ENCODE assay signal across 25 mouse cellular contexts in genomic region chr1:57511902-57512301, GRCm38 (mm10).
DNase-seq lines count a peak whose midpoint lies in the region; ATAC-seq and TF ChIP-seq lines count a peak whose summit lies in the region.
"Had no signal": no experiment of that assay in that cellular context is flagged by ENCODE, and none has a peak within 500 bp of the region (broad histone marks: within the 10 kb centered on the region; RNA-seq: fewer than 3 reads in every experiment).

No protein-coding gene starts in this region.

- H3K4me2 ChIP-seq in hindbrain, postnatal 0 days (ENCODE audit: low read depth, low read length): no peak overlapping the region
- no peak overlapping the region for H3K4me2 ChIP-seq in CH12.LX (ENCODE audit: insufficient read depth, low read depth, poor library complexity, severe bottlenecking)
- H3K4me2 ChIP-seq: embryonic facial prominence, embryonic 12.5 days; forebrain, embryonic 12.5 days; forebrain, embryonic 15.5 days; heart, embryonic 13.5 days; hindbrain, embryonic 13.5 days had no signal

- H3K4me1 ChIP-seq in hindbrain, postnatal 0 days (ENCODE audit: insufficient read depth, low read length): no peaks in the 10 kb centered on the region
- H3K4me1 ChIP-seq in hindbrain, embryonic 10.5 days (replicated peaks): no peaks in the 10 kb centered on the region
- no peaks in the 10 kb centered on the region for H3K4me1 ChIP-seq in liver, adult 2 months (ENCODE audit: control insufficient read depth, insufficient read depth, low read length)
- H3K4me1 ChIP-seq in CH12.LX (ENCODE audit: control insufficient read depth in 1 of 2, insufficient read depth in 2 of 2) (no peaks in the 10 kb centered on the region), ES-Bruce4 (ENCODE audit: control insufficient read depth, insufficient read depth, low read length) (no peaks in the 10 kb centered on the region)
- H3K4me1 ChIP-seq: embryonic facial prominence, embryonic 12.5 days; forebrain, embryonic 12.5 days; heart, embryonic 10.5 days; heart, embryonic 13.5 days; hindbrain, embryonic 13.5 days had no signal

- H3K27me3 ChIP-seq in hindbrain, postnatal 0 days (ENCODE audit: insufficient read depth, low read length): no peaks in the 10 kb centered on the region
- H3K27me3 ChIP-seq in hindbrain, embryonic 10.5 days (ENCODE audit: insufficient read depth, poor library complexity, severe bottlenecking): no peaks in the 10 kb centered on the region
- no peaks in the 10 kb centered on the region for H3K27me3 ChIP-seq in liver, adult 2 months (ENCODE audit: control insufficient read depth, insufficient read depth, low read length)
- no peaks in the 10 kb centered on the region for H3K27me3 ChIP-seq in CH12.LX (replicated peaks)
- H3K27me3 ChIP-seq in ES-Bruce4 (ENCODE audit: control insufficient read depth, insufficient read depth, low read length, poor library complexity, severe bottlenecking): no peaks in the 10 kb centered on the region
- H3K27me3 ChIP-seq: embryonic facial prominence, embryonic 12.5 days; forebrain, embryonic 12.5 days; forebrain, embryonic 15.5 days; heart, embryonic 13.5 days; hindbrain, embryonic 13.5 days had no signal

- no peak overlapping the region for H3K27ac ChIP-seq in hindbrain, postnatal 0 days
- H3K27ac ChIP-seq in hindbrain, embryonic 10.5 days: no peak overlapping the region
- H3K27ac ChIP-seq in liver, adult 2 months (replicated peaks; ENCODE audit: insufficient read depth, low read depth, low read length): no peak overlapping the region
- H3K27ac ChIP-seq in CH12.LX (ENCODE audit: insufficient read depth, low read depth) (no peak overlapping the region), ES-Bruce4 (ENCODE audit: insufficient read depth, low read length) (no peak overlapping the region)
- H3K27ac ChIP-seq: embryonic facial prominence, embryonic 12.5 days; forebrain, embryonic 12.5 days; heart, embryonic 10.5 days; heart, embryonic 13.5 days; hindbrain, embryonic 13.5 days had no signal

- 0 out of 2 replicates have a peak, but pooled peaks have one; percentile 9 for TF ChIP-seq CTCF in hindbrain, postnatal 0 days (IDR thresholded peaks at IDR 0.05; ENCODE audit: low read depth)
- TF ChIP-seq CTCF in liver, adult 2 months (IDR thresholded peaks at IDR 0.05; ENCODE audit: low read depth, low read length): peak; percentile 30
- peak in 1 of 2 experiments; percentile 55; a peak in 2 of 4 replicates for TF ChIP-seq CTCF in CH12.LX (conservative IDR thresholded peaks at IDR 0.05 in 1 of 2, IDR thresholded peaks at IDR 0.05 in 1 of 2; ENCODE audit: low read depth in 2 of 2, low read length in 2 of 2)
- peak; percentile 41 for TF ChIP-seq CTCF in ES-Bruce4 (IDR thresholded peaks at IDR 0.05; ENCODE audit: low read depth, low read length)

- 90% methylated on average over 2 of the region's 2 CpGs for WGBS in hindbrain, postnatal 0 days
- 96% methylated on average over 2 of the region's 2 CpGs for WGBS in hindbrain, embryonic 10.5 days
- 87% methylated on average over 2 of the region's 2 CpGs for WGBS in liver, adult 2 months

- H3K9ac ChIP-seq in hindbrain, postnatal 0 days (replicated peaks; ENCODE audit: low read length): no peak overlapping the region
- H3K9ac ChIP-seq in liver, adult 2 months (ENCODE audit: low read depth, low read length): no peak overlapping the region
- H3K9ac ChIP-seq in CH12.LX (ENCODE audit: insufficient read depth, low read depth) (no peak overlapping the region), ES-Bruce4 (ENCODE audit: low read depth, poor library complexity, severe bottlenecking) (no peak overlapping the region)
- H3K9ac ChIP-seq: embryonic facial prominence, embryonic 12.5 days; forebrain, embryonic 12.5 days; forebrain, embryonic 15.5 days; heart, embryonic 13.5 days; hindbrain, embryonic 13.5 days had no signal

- H3K9me3 ChIP-seq in hindbrain, postnatal 0 days (ENCODE audit: low read length): no peaks in the 10 kb centered on the region
- H3K9me3 ChIP-seq in hindbrain, embryonic 10.5 days: no peaks in the 10 kb centered on the region
- H3K9me3 ChIP-seq in CH12.LX (replicated peaks; ENCODE audit: low read length) (no peaks in the 10 kb centered on the region), ES-Bruce4 (replicated peaks; ENCODE audit: control insufficient read depth, insufficient read depth, low read length, poor library complexity, severe bottlenecking) (no peaks in the 10 kb centered on the region)
- H3K9me3 ChIP-seq: embryonic facial prominence, embryonic 12.5 days; forebrain, embryonic 12.5 days; forebrain, embryonic 15.5 days; G1E; heart, embryonic 10.5 days; heart, embryonic 13.5 days; hindbrain, embryonic 13.5 days had no signal

- H3K4me3 ChIP-seq in hindbrain, postnatal 0 days (ENCODE audit: low read length): no peak overlapping the region
- H3K4me3 ChIP-seq in hindbrain, embryonic 10.5 days: no peak overlapping the region
- H3K4me3 ChIP-seq in liver, adult 2 months (ENCODE audit: insufficient read depth, low read depth, low read length): no peak overlapping the region
- H3K4me3 ChIP-seq in CH12.LX (replicated peaks in 1 of 3; ENCODE audit: low read depth in 2 of 3, low read length in 2 of 3, poor library complexity in 1 of 3): no peak overlapping the region
- H3K4me3 ChIP-seq in ES-Bruce4 (ENCODE audit: low read depth, low read length): no peak overlapping the region
- H3K4me3 ChIP-seq: embryonic facial prominence, embryonic 12.5 days; erythroblast, embryonic 14.5 days; forebrain, embryonic 12.5 days; forebrain, embryonic 15.5 days; heart, embryonic 10.5 days; heart, embryonic 13.5 days; hindbrain, embryonic 13.5 days had no signal

- no peak for ATAC-seq in hindbrain, postnatal 0 days
- ATAC-seq: CD4-positive, CD25-positive, alpha-beta regulatory T cell, adult 4 months; hindbrain, embryonic 16.5 days; inflammation-experienced regulatory T-cells, adult 6 months had no signal

- TF ChIP-seq POLR2A in liver, adult 2 months (IDR thresholded peaks at IDR 0.05; ENCODE audit: extremely low read depth, insufficient read depth, low read length): no peak
- TF ChIP-seq POLR2A in CH12.LX (IDR thresholded peaks at IDR 0.05; ENCODE audit: low read depth, low read length): no peak
- no peak for TF ChIP-seq POLR2A in ES-Bruce4 (IDR thresholded peaks at IDR 0.05; ENCODE audit: insufficient read depth, low read length)

- no peaks in the 10 kb centered on the region for H3K79me2 ChIP-seq in liver, adult 2 months (ENCODE audit: control insufficient read depth, insufficient read depth, low read length)
- H3K79me2 ChIP-seq in CH12.LX (replicated peaks; ENCODE audit: control insufficient read depth, extremely low read depth, insufficient read depth, poor library complexity, severe bottlenecking): no peaks in the 10 kb centered on the region

- no peaks in the 10 kb centered on the region for H3K36me3 ChIP-seq in hindbrain, postnatal 0 days (ENCODE audit: insufficient read depth, low read length)
- H3K36me3 ChIP-seq in hindbrain, embryonic 10.5 days: no peaks in the 10 kb centered on the region
- no peaks in the 10 kb centered on the region for H3K36me3 ChIP-seq in liver, adult 2 months (ENCODE audit: control insufficient read depth, insufficient read depth, low read length)
- H3K36me3 ChIP-seq in CH12.LX (replicated peaks in 1 of 2; ENCODE audit: control insufficient read depth in 1 of 2, insufficient read depth in 1 of 2, low read length in 1 of 2) (no peaks in the 10 kb centered on the region), ES-Bruce4 (ENCODE audit: control insufficient read depth, insufficient read depth, low read length, poor library complexity, severe bottlenecking) (no peaks in the 10 kb centered on the region)
- H3K36me3 ChIP-seq: embryonic facial prominence, embryonic 12.5 days; forebrain, embryonic 12.5 days; forebrain, embryonic 15.5 days; G1E; heart, embryonic 10.5 days; heart, embryonic 13.5 days; hindbrain, embryonic 13.5 days had no signal

- dilution Hi-C loops in CH12.LX (cut with MboI; ENCODE audit: extremely low pct_ligation_motif_present, extremely low pct_unique_long_range_greater_than_20kb, low sequenced_read_pairs): no loop called here

- no peak for DNase-seq in hindbrain, postnatal 0 days (ENCODE audit: low spot score)
- DNase-seq in hindbrain, embryonic 10.5 days (ENCODE audit: low spot score): no peak
- no peak for DNase-seq in liver, adult 2 months (ENCODE audit: extremely low read depth, low read depth, low spot score)
- DNase-seq in liver (no peak), CH12.LX (ENCODE audit: extremely low read depth) (peak; percentile 6)
- no peak for DNase-seq in cerebellum, postnatal 14 days
- DNase-seq in thymus, postnatal 14 days: no peak
- DNase-seq: adrenal gland, adult 2 months; adrenal gland, postnatal 14 days; cerebellum, adult 11-12 months; cerebellum, adult 8-10 months; gastrocnemius, postnatal 25 days; heart, adult 18-20 months had no signal

- in situ Hi-C loops in CH12.LX (cut with MboI; ENCODE audit: low pct_ligation_motif_present, low pct_unique_long_range_greater_than_20kb, low sequenced_read_pairs): no loop called here

- peak; percentile 52 for TF ChIP-seq RAD21 in CH12.LX (IDR thresholded peaks at IDR 0.05; ENCODE audit: low read depth, low read length)

- TF ChIP-seq EP300 in CH12.LX (IDR thresholded peaks at IDR 0.05; ENCODE audit: low read length) (no peak), ES-Bruce4 (IDR thresholded peaks at IDR 0.05; ENCODE audit: insufficient read depth, low read depth, low read length) (no peak)

TF ChIP-seq in CH12.LX, 34 proteins besides CTCF, POLR2A, EP300 and RAD21:
- TF ChIP-seq SMC3 (IDR thresholded peaks at IDR 0.05; ENCODE audit: low read depth, low read length) (peak; percentile 59), MYC (IDR thresholded peaks at IDR 0.05; ENCODE audit: low read depth, low read length) (no peak), BHLHE40 (IDR thresholded peaks at IDR 0.05; ENCODE audit: low read depth, low read length) (no peak), MXI1 (IDR thresholded peaks at IDR 0.05; ENCODE audit: low read depth, low read length) (no peak), JUND (conservative IDR thresholded peaks at IDR 0.05; ENCODE audit: low read depth, low read length) (no peak), ZMIZ1 (IDR thresholded peaks at IDR 0.05; ENCODE audit: low read depth, low read length) (no peak)
